Mouse (Mus musculus): ENCODE results near the gene Naa50.

Gene Naa50

GRCm38 (mm10) chr16:44205973-44206372 lies 66.3 kb downstream of the Naa50 start:
- DNase-seq: no peak

DNA sequence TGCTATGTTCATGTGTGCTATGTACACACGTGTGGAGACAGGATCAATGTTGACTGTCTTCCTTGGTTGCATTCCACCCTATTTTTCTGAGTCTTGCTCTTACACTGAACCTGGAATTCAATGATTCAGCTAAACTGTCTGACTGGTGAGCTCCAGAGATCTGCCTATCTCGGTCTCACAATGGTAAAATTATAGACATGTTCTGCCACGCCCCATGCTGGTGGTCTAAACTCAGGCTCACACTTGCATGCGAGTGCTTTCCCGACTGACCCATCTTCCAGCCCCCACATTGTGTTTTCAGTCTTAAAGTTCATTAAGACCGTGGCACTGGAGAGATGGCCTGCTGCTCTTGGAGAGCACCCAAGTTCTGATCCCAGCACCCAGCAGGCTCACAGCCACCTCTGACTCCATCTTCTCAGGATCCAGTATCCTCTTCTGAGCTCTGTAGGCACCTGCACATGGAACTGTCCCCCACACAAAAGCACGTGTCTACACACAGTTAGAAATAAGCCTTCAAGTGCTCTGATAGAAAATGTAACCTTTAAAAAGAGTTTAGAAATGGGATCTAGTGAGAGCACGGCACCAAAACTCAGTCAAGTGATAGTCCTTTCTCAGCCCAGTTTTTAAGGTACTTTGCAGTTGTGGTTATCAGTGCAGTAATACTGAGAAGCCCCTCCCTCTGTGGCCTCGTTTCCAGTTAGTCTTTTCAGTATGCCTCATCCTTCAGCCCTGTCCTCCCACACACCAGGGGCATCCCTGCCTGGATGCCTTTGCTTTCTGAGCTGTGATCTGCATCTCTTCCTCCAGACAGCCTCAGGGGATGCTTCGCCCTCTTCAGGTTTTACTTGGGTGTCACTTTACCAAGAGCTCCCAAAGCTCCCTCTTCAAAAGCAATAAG lies 70.8 kb downstream of the Naa50 start:
- DNase-seq: no peak

- no peak for DNase-seq
Observed at GRCm38 (mm10) chr16:44211054-44211414, 71.4 kb downstream of the Naa50 start.

- DNase-seq: no peak
Observed at GRCm38 (mm10) chr16:44212703-44213102, 73.1 kb downstream of the Naa50 start.
